Mouse (Mus musculus) embryonic fibroblast, embryonic 13.5 days (primary cell): ENCODE data around the gene Ptch1. TPM values are rescaled to one million over a fixed set of nuclear protein-coding genes. Genes with fewer than 3 reads are reported as not detected.

ENCODE experiments used
- H3K27ac ChIP-seq: 2 replicates; pipeline ENCODE4 v1.5.1; 2012; ENCODE audit warnings: low read length, control low read depth, inconsistent platforms; ENCODE audit not compliant: insufficient read depth
- H3K4me1 ChIP-seq: 2 replicates; pipeline ENCODE4 v1.6.1; 2011; ENCODE audit warnings: low read length; ENCODE audit not compliant: control insufficient read depth, insufficient read depth
- H3K4me3 ChIP-seq: 2 replicates; pipeline ENCODE4 v1.5.1; 2011; ENCODE audit warnings: mild to moderate bottlenecking, control low read depth, low read length; ENCODE audit not compliant: insufficient read depth
- CTCF ChIP-seq: IDR thresholded peaks from 2 replicates; pipeline ENCODE4 v1.5.1; 2011; ENCODE audit warnings: mild to moderate bottlenecking, control low read depth, low read length, moderate library complexity, borderline replicate concordance; ENCODE audit not compliant: insufficient read depth
- POLR2A ChIP-seq: IDR thresholded peaks from 2 replicates; pipeline ENCODE4 v1.6.1; 2011; ENCODE audit warnings: low read depth, mild to moderate bottlenecking, control low read depth, low read length, moderate library complexity
- polyA plus RNA-seq: library from polyadenylated mRNA; stranded (reverse); fragments of >200 nt; gene quantifications from 2 replicates; pipeline ENCODE4 v1.2.4, GENCODE M21; 2011; ENCODE audit warnings: low read depth; ENCODE audit not compliant: missing spikeins, insufficient read length

Ptch1 gene
- polyA plus RNA-seq, 1 experiment, result 10.8 TPM

DNA sequence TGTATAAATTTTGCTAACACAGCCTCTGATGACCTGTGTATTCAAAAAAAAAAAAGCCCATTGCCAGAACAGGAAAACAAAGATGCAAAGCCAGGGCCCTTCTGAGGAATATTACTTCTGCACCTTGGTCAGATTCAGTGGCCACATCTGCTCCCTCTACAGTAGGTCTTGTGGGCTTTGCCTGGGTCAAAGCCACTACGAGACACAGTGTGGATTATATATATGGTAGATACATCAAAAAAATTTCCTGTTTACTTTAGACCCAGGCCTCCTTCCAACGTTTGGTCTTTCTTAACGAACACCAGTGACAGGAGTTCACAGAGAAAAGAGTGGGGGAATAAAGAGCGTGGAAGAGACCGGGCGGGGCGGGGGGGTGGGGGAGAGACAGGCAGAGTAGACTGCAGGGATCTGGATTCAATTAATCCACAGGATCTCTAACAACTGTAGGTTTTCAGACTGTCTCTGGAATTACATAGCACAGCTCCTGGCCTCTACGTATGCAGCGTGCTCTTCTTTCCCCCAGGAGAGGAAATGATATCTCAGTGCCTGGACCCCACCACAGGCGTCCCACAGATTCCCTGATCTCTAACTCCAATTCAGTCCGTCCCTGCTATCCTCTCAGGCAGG, 47.7 kb downstream of the Ptch1 start:
- H3K4me3 ChIP-seq, result no peak overlapping the region
- no peak overlapping the region for H3K27ac ChIP-seq
- TF ChIP-seq POLR2A (no peak), CTCF (no peak)
- H3K4me1 ChIP-seq, result peaks cover 21% of the 10 kb centered on the region

DNA sequence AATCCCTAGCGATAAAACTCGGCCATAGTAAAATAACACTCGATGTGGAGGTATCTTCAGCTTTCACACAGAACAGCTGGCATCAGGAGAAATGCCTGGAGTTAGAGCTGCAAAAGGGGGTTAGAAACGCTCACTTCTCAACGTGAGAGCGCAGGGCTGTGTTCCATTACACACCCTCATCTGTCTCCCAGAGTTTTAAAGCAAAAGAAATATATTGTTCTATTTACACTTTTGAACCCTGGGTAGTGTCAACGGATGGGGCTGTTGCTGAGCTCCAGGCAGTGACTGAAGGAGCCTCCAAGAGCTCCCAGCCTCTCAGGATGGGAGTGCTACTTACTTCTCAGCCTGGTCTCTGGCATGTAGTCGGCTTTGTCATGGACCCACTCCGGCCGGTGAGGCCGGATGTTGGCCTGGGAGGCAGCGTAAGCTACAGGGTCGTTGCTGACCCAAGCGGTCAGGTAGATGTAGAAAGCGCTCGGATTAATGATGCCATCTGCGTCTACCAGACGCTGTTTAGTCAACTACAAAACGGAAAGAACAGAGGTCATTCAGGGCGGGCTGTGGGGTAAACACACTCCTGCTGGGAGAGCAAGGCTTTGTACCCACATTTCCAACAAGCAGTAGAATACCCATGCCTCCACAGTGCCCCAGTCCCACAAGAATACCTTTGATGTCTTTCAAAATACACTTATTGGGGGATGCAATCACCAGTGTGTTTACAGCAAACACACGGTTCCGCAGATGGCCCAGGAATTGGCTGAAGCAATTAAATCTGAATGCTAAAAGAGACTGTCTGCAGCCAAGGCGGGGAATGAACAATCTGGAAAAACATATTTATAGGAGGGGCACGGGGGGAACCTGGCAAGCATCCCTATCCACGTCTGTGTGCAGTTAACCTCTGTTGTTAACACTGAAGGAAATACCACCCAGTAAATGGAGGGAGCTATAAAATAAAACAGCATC, 48.5 kb downstream of the Ptch1 start:
- TF ChIP-seq CTCF (no peak), POLR2A (no peak)
- peaks cover 21% of the 10 kb centered on the region for H3K4me1 ChIP-seq
- H3K27ac ChIP-seq, result no peak overlapping the region
- H3K4me3 ChIP-seq, result no peak overlapping the region

DNA sequence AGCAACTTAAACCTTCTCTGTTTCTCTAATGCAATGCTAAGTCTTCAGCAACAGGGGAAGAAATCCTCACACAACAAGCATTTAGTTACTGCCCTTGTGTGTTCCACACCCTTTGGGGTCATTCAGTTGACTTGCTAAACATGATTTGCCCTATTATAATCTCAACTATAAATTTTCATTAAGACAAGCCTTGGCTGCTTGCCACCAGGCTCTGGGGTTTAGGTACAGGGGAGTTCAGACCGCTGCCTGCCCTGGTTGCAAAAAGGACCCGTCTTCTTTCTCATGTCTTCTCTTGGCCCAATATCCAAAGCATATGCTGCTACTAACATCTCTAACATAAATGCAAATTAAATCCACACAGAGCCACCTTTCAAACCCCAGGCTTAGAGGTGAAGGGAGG, 49.3 kb downstream of the Ptch1 start:
- TF ChIP-seq CTCF (no peak), POLR2A (no peak)
- peaks cover 18% of the 10 kb centered on the region for H3K4me1 ChIP-seq
- no peak overlapping the region for H3K4me3 ChIP-seq
- no peak overlapping the region for H3K27ac ChIP-seq

DNA sequence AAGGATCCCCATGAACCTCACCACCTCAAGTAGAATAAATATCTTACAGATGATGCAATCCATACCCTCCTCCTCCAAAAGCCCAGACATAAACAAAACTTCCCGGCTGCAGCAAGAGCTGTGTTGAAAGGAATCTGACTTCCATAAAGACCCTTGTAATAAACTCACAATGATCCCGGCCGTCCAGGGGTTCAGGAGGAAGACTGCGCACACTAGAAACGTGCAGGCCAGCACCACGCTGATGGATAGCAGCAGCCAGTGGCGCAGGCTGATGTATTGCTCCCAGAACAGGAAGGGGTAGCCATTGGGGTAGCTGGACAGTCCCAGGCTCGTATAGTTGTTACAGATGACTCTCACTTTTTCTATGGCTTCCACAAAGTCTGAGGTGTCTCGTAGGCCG, 50.6 kb downstream of the Ptch1 start:
- H3K27ac ChIP-seq, result no peak overlapping the region
- no peak for TF ChIP-seq CTCF
- no peak for TF ChIP-seq POLR2A
- peaks cover 14% of the 10 kb centered on the region for H3K4me1 ChIP-seq
- no peak overlapping the region for H3K4me3 ChIP-seq

DNA sequence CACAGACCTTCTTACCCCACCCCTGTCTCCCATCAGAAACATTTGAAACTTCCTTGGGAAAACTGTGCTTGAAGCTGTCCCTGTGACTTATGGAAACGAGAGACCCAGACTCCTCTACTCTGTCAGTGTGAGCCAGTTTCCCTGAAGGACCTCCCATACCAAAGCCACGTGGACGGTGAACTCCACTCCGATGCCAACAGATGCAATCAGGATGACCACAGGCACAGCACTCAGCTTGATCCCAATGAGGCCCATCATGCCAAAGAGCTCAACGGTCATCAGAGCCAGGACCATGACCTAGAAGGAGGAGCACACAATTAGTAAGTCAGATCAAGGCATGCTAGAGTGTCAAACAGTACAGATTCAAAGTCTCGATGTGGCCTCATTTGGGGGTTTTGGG, 53.3 kb downstream of the Ptch1 start:
- no peak overlapping the region for H3K4me3 ChIP-seq
- TF ChIP-seq CTCF (no peak), POLR2A (no peak)

DNA sequence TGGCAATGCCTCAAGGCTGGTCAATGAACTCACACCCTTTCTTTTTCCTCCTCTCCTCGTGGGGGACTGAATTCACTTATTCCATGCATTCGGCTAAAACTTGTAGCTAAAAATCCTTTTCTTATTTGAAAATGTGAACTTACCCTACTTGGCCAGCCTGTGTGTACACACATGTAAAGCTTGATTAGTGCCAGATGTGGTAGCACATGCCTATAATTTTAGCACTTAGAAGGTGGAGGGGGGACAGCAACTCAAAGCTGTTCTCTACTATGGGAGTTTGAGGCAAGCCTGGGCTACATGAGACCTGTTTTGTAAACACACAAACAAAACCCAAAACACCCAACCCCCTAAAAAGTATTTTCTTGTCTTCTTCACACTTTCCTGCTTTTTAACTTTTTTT, 56.9 kb downstream of the Ptch1 start:
- H3K27ac ChIP-seq, result no peak overlapping the region
- H3K4me1 ChIP-seq, result no peaks in the 10 kb centered on the region
- TF ChIP-seq CTCF (no peak), POLR2A (no peak)
- no peak overlapping the region for H3K4me3 ChIP-seq

More for the DNA sequence above, 53.3 kb downstream of the Ptch1 start:
- Histone ChIP-seq H3K4me1 (peaks cover 8% of the 10 kb centered on the region), H3K27ac (no peak overlapping the region)

DNA sequence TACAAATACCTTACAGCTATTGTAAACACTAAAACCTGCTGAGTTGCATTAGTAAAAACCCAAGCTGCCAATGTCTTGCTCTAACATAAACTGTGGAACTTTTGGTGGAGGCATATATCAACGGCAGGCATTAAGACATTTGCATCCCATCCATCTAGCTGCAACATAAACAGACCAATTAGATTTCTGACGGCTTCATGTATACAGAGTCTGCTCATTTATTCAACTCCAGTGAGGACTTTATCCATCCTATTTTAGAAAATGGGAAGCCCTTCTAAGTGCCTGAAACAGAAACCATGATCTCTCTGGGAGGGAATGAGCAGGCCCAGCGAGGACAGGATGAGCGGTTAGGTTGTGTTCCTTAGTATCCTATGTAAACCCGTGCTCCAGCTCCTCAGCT, 57.9 kb downstream of the Ptch1 start:
- no peak overlapping the region for H3K27ac ChIP-seq
- H3K4me3 ChIP-seq, result no peak overlapping the region
- TF ChIP-seq POLR2A, result no peak
- no peak for TF ChIP-seq CTCF
- H3K4me1 ChIP-seq, result no peaks in the 10 kb centered on the region

DNA sequence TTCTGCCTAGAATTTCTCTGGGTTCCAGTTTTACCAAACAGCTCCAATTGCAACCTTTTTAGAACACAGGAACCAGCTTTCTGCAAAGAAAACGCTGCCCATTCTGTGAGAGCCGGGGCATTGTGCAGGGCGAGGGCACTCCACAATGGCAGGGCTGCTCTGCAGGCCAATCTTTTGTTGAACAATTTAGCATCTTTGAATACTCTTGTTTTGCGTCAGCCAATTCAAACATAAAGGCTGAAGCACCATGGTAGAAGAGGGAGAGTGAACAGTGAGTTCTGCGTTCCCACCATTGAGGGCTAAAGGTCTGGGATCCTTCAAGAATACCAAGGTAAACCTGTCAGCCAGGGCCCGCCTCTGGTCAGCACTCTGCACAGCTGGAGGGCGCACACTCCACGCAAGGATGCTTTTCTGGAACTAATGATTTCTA, 58.5 kb downstream of the Ptch1 start:
- no peak for TF ChIP-seq POLR2A
- no peak for TF ChIP-seq CTCF
- no peaks in the 10 kb centered on the region for H3K4me1 ChIP-seq
- no peak overlapping the region for H3K4me3 ChIP-seq
- no peak overlapping the region for H3K27ac ChIP-seq

DNA sequence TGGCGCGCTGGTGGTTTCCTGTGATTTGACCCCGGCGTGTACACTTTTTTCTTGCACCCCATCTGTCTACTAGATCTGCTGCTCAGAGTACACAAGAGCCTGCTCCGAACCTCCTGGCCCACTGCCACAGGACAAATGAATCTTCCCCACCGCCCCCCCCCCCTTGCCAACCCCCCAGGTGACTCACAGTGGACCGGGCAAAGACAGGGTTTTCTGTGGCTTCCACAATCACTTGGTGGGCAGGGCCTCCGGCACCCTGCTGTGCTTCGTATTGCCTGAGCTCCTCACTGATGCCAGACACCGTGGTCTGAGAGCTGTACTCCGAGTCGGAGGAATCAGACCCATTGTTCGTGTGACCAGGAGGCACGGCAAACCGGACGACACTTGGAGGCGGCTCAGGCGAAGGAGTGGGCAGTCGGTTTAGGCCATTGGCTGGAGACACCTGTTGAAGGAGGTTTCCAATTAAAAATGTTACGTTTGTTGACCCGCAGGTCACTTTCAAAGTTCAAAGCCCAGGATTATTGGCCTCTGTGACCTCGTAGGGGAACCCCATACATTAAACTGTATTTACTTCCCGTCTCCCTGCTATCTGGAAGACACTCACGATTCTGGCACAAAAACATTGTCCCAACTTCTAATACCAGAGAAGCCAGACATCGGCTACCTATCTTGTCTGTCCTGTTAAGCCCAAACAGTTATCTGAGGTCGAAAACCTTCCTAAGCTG, 59.9 kb downstream of the Ptch1 start:
- Histone ChIP-seq H3K27ac (no peak overlapping the region), H3K4me1 (no peaks in the 10 kb centered on the region), H3K4me3 (no peak overlapping the region)
- TF ChIP-seq CTCF (no peak), POLR2A (no peak)
